Mouse (Mus musculus): ENCODE measurements around the gene Ell. TPM values are rescaled to one million over a fixed set of nuclear protein-coding genes. Genes with fewer than 3 reads are reported as not detected.

Ell gene
- polyA plus RNA-seq, 1 experiment, result 12.4 TPM

- TF ChIP-seq CTCF (IDR thresholded peaks at IDR 0.05; ENCODE audit: low read depth, low read length) (no peak), EP300 (IDR thresholded peaks at IDR 0.05; ENCODE audit: insufficient read depth, low read depth, low read length) (no peak)
- H3K9me3 ChIP-seq (replicated peaks; ENCODE audit: control insufficient read depth, insufficient read depth, low read length, poor library complexity, severe bottlenecking), result no peaks in the 10 kb centered on the region
Measured at GRCm38 (mm10) chr8:70608749-70609367, 69.6 kb downstream of the Ell start, which contains the start of gene Ssbp4. Gene Ssbp4 (minus strand): TSS chr8:70608872.

GRCm38 (mm10) chr8:70609368-70609848 lies 70.2 kb downstream of the Ell start:
- Histone ChIP-seq H3K4me1 (ENCODE audit: control insufficient read depth, insufficient read depth, low read length) (peaks cover 5% of the 10 kb centered on the region), H3K9me3 (replicated peaks; ENCODE audit: control insufficient read depth, insufficient read depth, low read length, poor library complexity, severe bottlenecking) (no peaks in the 10 kb centered on the region), H3K9ac (ENCODE audit: low read depth, poor library complexity, severe bottlenecking) (peak overlapping the region; percentile 95), H3K27me3 (ENCODE audit: control insufficient read depth, insufficient read depth, low read length, poor library complexity, severe bottlenecking) (no peaks in the 10 kb centered on the region), H3K36me3 (ENCODE audit: control insufficient read depth, insufficient read depth, low read length, poor library complexity, severe bottlenecking) (no peaks in the 10 kb centered on the region), H3K27ac (ENCODE audit: insufficient read depth, low read length) (peak overlapping the region; percentile 63), H3K4me3 (ENCODE audit: low read depth, low read length) (peak overlapping the region; percentile 68)
- TF ChIP-seq POLR2A (IDR thresholded peaks at IDR 0.05; ENCODE audit: insufficient read depth, low read length), result peak; percentile 8
- TF ChIP-seq CTCF (IDR thresholded peaks at IDR 0.05; ENCODE audit: low read depth, low read length), result no peak
- TF ChIP-seq EP300 (IDR thresholded peaks at IDR 0.05; ENCODE audit: insufficient read depth, low read depth, low read length), result peak; percentile 59; the same call in 1 of the 2 replicates

More at GRCm38 (mm10) chr8:70608749-70609367, 69.6 kb downstream of the Ell start, which contains the start of gene Ssbp4:
- H3K4me1 ChIP-seq (ENCODE audit: control insufficient read depth, insufficient read depth, low read length), result peaks cover 7% of the 10 kb centered on the region
- no peaks in the 10 kb centered on the region for H3K27me3 ChIP-seq (ENCODE audit: control insufficient read depth, insufficient read depth, low read length, poor library complexity, severe bottlenecking)
- H3K4me3 ChIP-seq (ENCODE audit: low read depth, low read length), result peak within 1 kb of the TSS; percentile 93
- peak within 1 kb of the TSS; percentile 95 for H3K9ac ChIP-seq (ENCODE audit: low read depth, poor library complexity, severe bottlenecking)
- H3K27ac ChIP-seq (ENCODE audit: insufficient read depth, low read length), result peak within 1 kb of the TSS; percentile 63
- H3K36me3 ChIP-seq (ENCODE audit: control insufficient read depth, insufficient read depth, low read length, poor library complexity, severe bottlenecking), result no peaks in the 10 kb centered on the region

- Histone ChIP-seq H3K36me3 (ENCODE audit: control insufficient read depth, insufficient read depth, low read length, poor library complexity, severe bottlenecking) (no peaks in the 10 kb centered on the region), H3K27ac (ENCODE audit: insufficient read depth, low read length) (peak overlapping the region; percentile 63), H3K4me1 (ENCODE audit: control insufficient read depth, insufficient read depth, low read length) (peaks cover 2% of the 10 kb centered on the region), H3K4me3 (ENCODE audit: low read depth, low read length) (peak overlapping the region; percentile 68), H3K27me3 (ENCODE audit: control insufficient read depth, insufficient read depth, low read length, poor library complexity, severe bottlenecking) (no peaks in the 10 kb centered on the region), H3K9me3 (replicated peaks; ENCODE audit: control insufficient read depth, insufficient read depth, low read length, poor library complexity, severe bottlenecking) (no peaks in the 10 kb centered on the region), H3K9ac (ENCODE audit: low read depth, poor library complexity, severe bottlenecking) (peak overlapping the region; percentile 95)
- TF ChIP-seq CTCF (IDR thresholded peaks at IDR 0.05; ENCODE audit: low read depth, low read length), result no peak
- no peak for TF ChIP-seq POLR2A (IDR thresholded peaks at IDR 0.05; ENCODE audit: insufficient read depth, low read length)
Measured at GRCm38 (mm10) chr8:70609849-70610795, 70.9 kb downstream of the Ell start.

- no peaks in the 10 kb centered on the region for H3K36me3 ChIP-seq (ENCODE audit: control insufficient read depth, insufficient read depth, low read length, poor library complexity, severe bottlenecking)
- peak overlapping the region; percentile 95 for H3K9ac ChIP-seq (ENCODE audit: low read depth, poor library complexity, severe bottlenecking)
- no peaks in the 10 kb centered on the region for H3K27me3 ChIP-seq (ENCODE audit: control insufficient read depth, insufficient read depth, low read length, poor library complexity, severe bottlenecking)
- H3K4me3 ChIP-seq (ENCODE audit: low read depth, low read length), result peak overlapping the region; percentile 73
- H3K4me1 ChIP-seq (ENCODE audit: control insufficient read depth, insufficient read depth, low read length), result peaks cover 2% of the 10 kb centered on the region
- no peaks in the 10 kb centered on the region for H3K9me3 ChIP-seq (replicated peaks; ENCODE audit: control insufficient read depth, insufficient read depth, low read length, poor library complexity, severe bottlenecking)
- no peak overlapping the region for H3K27ac ChIP-seq (ENCODE audit: insufficient read depth, low read length)
- TF ChIP-seq CTCF (IDR thresholded peaks at IDR 0.05; ENCODE audit: low read depth, low read length) (peak; percentile 88), EP300 (IDR thresholded peaks at IDR 0.05; ENCODE audit: insufficient read depth, low read depth, low read length) (0 out of 2 replicates have a peak, but pooled peaks have one; percentile 20), POLR2A (IDR thresholded peaks at IDR 0.05; ENCODE audit: insufficient read depth, low read length) (no peak)
Measured at GRCm38 (mm10) chr8:70610796-70611771, 71.8 kb downstream of the Ell start.

GRCm38 (mm10) chr8:70611849-70612248 lies 72.6 kb downstream of the Ell start:
- H3K9ac ChIP-seq (ENCODE audit: low read depth, poor library complexity, severe bottlenecking), result peak overlapping the region; percentile 95
- peaks cover 2% of the 10 kb centered on the region for H3K4me1 ChIP-seq (ENCODE audit: control insufficient read depth, insufficient read depth, low read length)
- H3K9me3 ChIP-seq (replicated peaks; ENCODE audit: control insufficient read depth, insufficient read depth, low read length, poor library complexity, severe bottlenecking), result no peaks in the 10 kb centered on the region
- H3K4me3 ChIP-seq (ENCODE audit: low read depth, low read length), result peak overlapping the region; percentile 73
- H3K36me3 ChIP-seq (ENCODE audit: control insufficient read depth, insufficient read depth, low read length, poor library complexity, severe bottlenecking), result no peaks in the 10 kb centered on the region
- TF ChIP-seq POLR2A (IDR thresholded peaks at IDR 0.05; ENCODE audit: insufficient read depth, low read length), result no peak
- TF ChIP-seq CTCF (IDR thresholded peaks at IDR 0.05; ENCODE audit: low read depth, low read length), result peak; percentile 98
- 0 out of 2 replicates have a peak, but pooled peaks have one; percentile 46 for TF ChIP-seq EP300 (IDR thresholded peaks at IDR 0.05; ENCODE audit: insufficient read depth, low read depth, low read length)
- no peak overlapping the region for H3K27ac ChIP-seq (ENCODE audit: insufficient read depth, low read length)
- no peaks in the 10 kb centered on the region for H3K27me3 ChIP-seq (ENCODE audit: control insufficient read depth, insufficient read depth, low read length, poor library complexity, severe bottlenecking)
